Mouse (Mus musculus): ENCODE measurements around the gene Ogg1.

Gene Ogg1

GRCm38 (mm10) chr6:113326533-113327315, at the start of gene Ogg1:
Gene Ogg1, plus strand, starts transcription at chr6:113326972.
- peak; percentile 99 for DNase-seq (ENCODE audit: low spot score)

- DNase-seq (ENCODE audit: low spot score) = no peak
Observed at GRCm38 (mm10) chr6:113281676-113282075, 45.1 kb upstream of the Ogg1 start.

GRCm38 (mm10) chr6:113282101-113282802, 44.5 kb upstream of the Ogg1 start, which contains the start of gene Cpne9:
Gene Cpne9, plus strand, starts transcription at chr6:113282307.
- DNase-seq (ENCODE audit: low spot score) = no peak

GRCm38 (mm10) chr6:113282969-113283368, 43.8 kb upstream of the Ogg1 start:
- DNase-seq (ENCODE audit: low spot score) = no peak

- no peak for DNase-seq (ENCODE audit: low spot score)
Observed at GRCm38 (mm10) chr6:113283500-113283899, 43.3 kb upstream of the Ogg1 start.

GRCm38 (mm10) chr6:113284931-113285330, 41.8 kb upstream of the Ogg1 start:
- no peak for DNase-seq (ENCODE audit: low spot score)

GRCm38 (mm10) chr6:113286316-113286715, 40.5 kb upstream of the Ogg1 start:
- no peak for DNase-seq (ENCODE audit: low spot score)

- no peak for DNase-seq (ENCODE audit: low spot score)
Observed at GRCm38 (mm10) chr6:113287236-113287635, 39.5 kb upstream of the Ogg1 start.

GRCm38 (mm10) chr6:113289346-113289745, 37.4 kb upstream of the Ogg1 start:
- DNase-seq (ENCODE audit: low spot score) = no peak

- no peak for DNase-seq (ENCODE audit: low spot score)
Observed at GRCm38 (mm10) chr6:113290346-113290745, 36.4 kb upstream of the Ogg1 start.

- DNase-seq (ENCODE audit: low spot score) = no peak
Observed at GRCm38 (mm10) chr6:113292938-113293337, 33.8 kb upstream of the Ogg1 start.

GRCm38 (mm10) chr6:113296046-113296445, 30.7 kb upstream of the Ogg1 start:
- DNase-seq (ENCODE audit: low spot score) = no peak

GRCm38 (mm10) chr6:113296639-113297038, 30.1 kb upstream of the Ogg1 start:
- DNase-seq (ENCODE audit: low spot score) = no peak

- no peak for DNase-seq (ENCODE audit: low spot score)
Observed at GRCm38 (mm10) chr6:113301350-113301749, 25.4 kb upstream of the Ogg1 start.

GRCm38 (mm10) chr6:113302258-113302657, 24.5 kb upstream of the Ogg1 start:
- DNase-seq (ENCODE audit: low spot score) = no peak

GRCm38 (mm10) chr6:113306322-113306985, 20.3 kb upstream of the Ogg1 start:
- peak; percentile 99 for DNase-seq (ENCODE audit: low spot score)

GRCm38 (mm10) chr6:113306986-113307349, 19.8 kb upstream of the Ogg1 start, which contains the start of gene Brpf1:
Gene Brpf1, plus strand, starts transcription at chr6:113307137.
- no peak for DNase-seq (ENCODE audit: low spot score)

- DNase-seq (ENCODE audit: low spot score) = peak; percentile 73
Observed at GRCm38 (mm10) chr6:113307481-113308121, 19.2 kb upstream of the Ogg1 start.

GRCm38 (mm10) chr6:113308141-113308540, 18.6 kb upstream of the Ogg1 start:
- no peak for DNase-seq (ENCODE audit: low spot score)

- DNase-seq (ENCODE audit: low spot score) = no peak
Observed at GRCm38 (mm10) chr6:113315972-113316371, 10.8 kb upstream of the Ogg1 start.

- no peak for DNase-seq (ENCODE audit: low spot score)
Observed at GRCm38 (mm10) chr6:113329396-113329795, 2.6 kb downstream of the Ogg1 start.

- no peak for DNase-seq (ENCODE audit: low spot score)
Observed at GRCm38 (mm10) chr6:113330547-113330946, 3.8 kb downstream of the Ogg1 start.

All from testis, postnatal 14 days (tissue).